In the genomic region with DNA sequence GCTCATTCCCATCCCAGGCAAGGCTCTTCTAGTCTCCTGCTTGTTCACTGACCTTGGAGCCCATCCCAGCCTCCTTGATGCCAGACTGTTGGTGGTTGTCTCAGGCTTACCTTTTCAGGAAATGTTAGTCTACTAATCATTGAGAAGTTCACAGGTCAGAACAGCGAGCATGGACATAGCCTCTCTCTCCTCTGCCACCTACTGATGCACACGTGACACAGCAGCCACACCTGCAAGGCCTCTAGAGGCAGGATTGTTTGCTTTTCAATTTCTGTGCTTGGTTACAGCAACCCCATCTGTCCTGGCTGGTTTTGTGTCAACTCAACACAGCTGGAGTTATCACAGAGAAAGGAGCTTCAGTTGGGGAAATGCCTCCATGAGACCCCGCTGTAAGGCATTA, we compare ENCODE assay signal across 24 mouse cellular contexts. TPM values are rescaled to one million over a fixed set of nuclear protein-coding genes. Genes with fewer than 3 reads are reported as not detected.
DNase-seq lines count a peak whose midpoint lies in the region; ATAC-seq and TF ChIP-seq lines count a peak whose summit lies in the region.
"Had no signal": no experiment of that assay in that cellular context is flagged by ENCODE, and none has a peak within 500 bp of the region (broad histone marks: within the 10 kb centered on the region; RNA-seq: fewer than 3 reads in every experiment).

No protein-coding gene starts in this region.

- H3K4me3 ChIP-seq in kidney, postnatal 0 days (replicated peaks; ENCODE audit: low read depth, low read length): no peak overlapping the region
- H3K4me3 ChIP-seq in ES-Bruce4 (ENCODE audit: low read depth, low read length): no peak overlapping the region
- no peak overlapping the region for H3K4me3 ChIP-seq in intestine, postnatal 0 days (ENCODE audit: low read depth, low read length)
- no peak overlapping the region for H3K4me3 ChIP-seq in forebrain, embryonic 16.5 days (replicated peaks; ENCODE audit: low read length)
- H3K4me3 ChIP-seq: forebrain, embryonic 10.5 days; heart, embryonic 15.5 days; left cerebral cortex, adult 2 months; limb, embryonic 15.5 days; midbrain, embryonic 12.5 days had no signal

- no peak overlapping the region for H3K9ac ChIP-seq in kidney, postnatal 0 days (ENCODE audit: low read depth, low read length)
- H3K9ac ChIP-seq in ES-Bruce4 (ENCODE audit: low read depth, poor library complexity, severe bottlenecking): no peak overlapping the region
- H3K9ac ChIP-seq in intestine, postnatal 0 days (ENCODE audit: low read depth, low read length): no peak overlapping the region
- no peak overlapping the region for H3K9ac ChIP-seq in forebrain, embryonic 16.5 days (replicated peaks; ENCODE audit: low read depth, low read length)
- H3K9ac ChIP-seq: forebrain, postnatal 0 days; heart, embryonic 15.5 days; limb, embryonic 15.5 days; midbrain, embryonic 12.5 days had no signal

- no peaks in the 10 kb centered on the region for H3K4me1 ChIP-seq in kidney, postnatal 0 days (replicated peaks; ENCODE audit: insufficient read depth, low read length)
- no peaks in the 10 kb centered on the region for H3K4me1 ChIP-seq in ES-Bruce4 (ENCODE audit: control insufficient read depth, insufficient read depth, low read length)
- H3K4me1 ChIP-seq in intestine, postnatal 0 days (replicated peaks; ENCODE audit: control insufficient read depth, insufficient read depth, low read length): no peaks in the 10 kb centered on the region
- H3K4me1 ChIP-seq in forebrain, embryonic 16.5 days (replicated peaks; ENCODE audit: control insufficient read depth, insufficient read depth, low read length): no peaks in the 10 kb centered on the region
- H3K4me1 ChIP-seq: heart, embryonic 15.5 days; limb, embryonic 15.5 days had no signal

- H3K4me2 ChIP-seq in kidney, postnatal 0 days (ENCODE audit: low read length): no peak overlapping the region
- H3K4me2 ChIP-seq in intestine, postnatal 0 days (replicated peaks; ENCODE audit: low read depth): no peak overlapping the region
- H3K4me2 ChIP-seq in forebrain, embryonic 16.5 days (ENCODE audit: low read length): no peak overlapping the region
- H3K4me2 ChIP-seq: heart, embryonic 15.5 days; limb, embryonic 15.5 days; midbrain, embryonic 12.5 days had no signal

- 64% methylated on average over 3 of the region's 3 CpGs for WGBS in kidney, postnatal 0 days
- WGBS in intestine, postnatal 0 days: 41% methylated on average over 3 of the region's 3 CpGs
- 71% methylated on average over 3 of the region's 3 CpGs for WGBS in forebrain, embryonic 16.5 days

- intact Hi-C loops in left cerebral cortex, postnatal 4 days (cut with DNase I): no loop called here

- no peaks in the 10 kb centered on the region for H3K36me3 ChIP-seq in kidney, postnatal 0 days (ENCODE audit: insufficient read depth, low read length)
- H3K36me3 ChIP-seq in ES-Bruce4 (ENCODE audit: control insufficient read depth, insufficient read depth, low read length, poor library complexity, severe bottlenecking): no peaks in the 10 kb centered on the region
- no peaks in the 10 kb centered on the region for H3K36me3 ChIP-seq in intestine, postnatal 0 days (ENCODE audit: control insufficient read depth, insufficient read depth)
- H3K36me3 ChIP-seq in forebrain, embryonic 16.5 days (ENCODE audit: control insufficient read depth, insufficient read depth): no peaks in the 10 kb centered on the region
- H3K36me3 ChIP-seq: forebrain, embryonic 10.5 days; heart, embryonic 15.5 days; limb, embryonic 15.5 days; midbrain, embryonic 12.5 days had no signal

- no peaks in the 10 kb centered on the region for H3K9me3 ChIP-seq in kidney, postnatal 0 days (replicated peaks; ENCODE audit: low read length)
- no peaks in the 10 kb centered on the region for H3K9me3 ChIP-seq in ES-Bruce4 (replicated peaks; ENCODE audit: control insufficient read depth, insufficient read depth, low read length, poor library complexity, severe bottlenecking)
- no peaks in the 10 kb centered on the region for H3K9me3 ChIP-seq in intestine, postnatal 0 days (ENCODE audit: control insufficient read depth)
- no peaks in the 10 kb centered on the region for H3K9me3 ChIP-seq in forebrain, embryonic 16.5 days (ENCODE audit: control insufficient read depth, low read length)
- H3K9me3 ChIP-seq: forebrain, embryonic 10.5 days; heart, embryonic 15.5 days; limb, embryonic 15.5 days; midbrain, embryonic 12.5 days had no signal

- no peak for ATAC-seq in kidney, postnatal 0 days (replicated peaks; ENCODE audit: low FRiP score, low read depth)
- peak; percentile 83 for ATAC-seq in intestine, postnatal 0 days
- no peak for ATAC-seq in forebrain, embryonic 16.5 days
- ATAC-seq: forebrain, postnatal 0 days had no signal

- TF ChIP-seq POLR2A in ES-Bruce4 (IDR thresholded peaks at IDR 0.05; ENCODE audit: insufficient read depth, low read length): no peak

- no peak overlapping the region for H3K27ac ChIP-seq in kidney, postnatal 0 days
- H3K27ac ChIP-seq in ES-Bruce4 (ENCODE audit: insufficient read depth, low read length): no peak overlapping the region
- no peak overlapping the region for H3K27ac ChIP-seq in intestine, postnatal 0 days (ENCODE audit: low read depth, low read length)
- no peak overlapping the region for H3K27ac ChIP-seq in forebrain, embryonic 16.5 days (ENCODE audit: low read length)
- H3K27ac ChIP-seq: heart, embryonic 15.5 days; left cerebral cortex, adult 2 months; limb, embryonic 15.5 days; midbrain, embryonic 12.5 days had no signal

- no peak for TF ChIP-seq EP300 in ES-Bruce4 (IDR thresholded peaks at IDR 0.05; ENCODE audit: insufficient read depth, low read depth, low read length)

- H3K27me3 ChIP-seq in kidney, postnatal 0 days (ENCODE audit: insufficient read depth, low read length): no peaks in the 10 kb centered on the region
- H3K27me3 ChIP-seq in ES-Bruce4 (ENCODE audit: control insufficient read depth, insufficient read depth, low read length, poor library complexity, severe bottlenecking): no peaks in the 10 kb centered on the region
- H3K27me3 ChIP-seq in intestine, postnatal 0 days (replicated peaks; ENCODE audit: control insufficient read depth, insufficient read depth, low read length): no peaks in the 10 kb centered on the region
- no peaks in the 10 kb centered on the region for H3K27me3 ChIP-seq in forebrain, embryonic 16.5 days (replicated peaks; ENCODE audit: control insufficient read depth, insufficient read depth, low read length)
- H3K27me3 ChIP-seq: heart, embryonic 15.5 days; limb, embryonic 15.5 days; midbrain, embryonic 12.5 days had no signal

- no peak for DNase-seq in kidney, postnatal 0 days (ENCODE audit: low spot score)
- DNase-seq in kidney, postnatal 10 days: no peak
- DNase-seq in A20 (ENCODE audit: low read depth, low spot score): peak; percentile 11
- DNase-seq in left cerebral cortex, postnatal 4 days: no peak
- no peak for DNase-seq in testis, postnatal 14 days (ENCODE audit: low spot score)
- DNase-seq: B cell, adult 2 months; cerebellum, adult 11-12 months; cerebellum, postnatal 10 days; forebrain, postnatal 0 days; kidney, adult 8-10 months; kidney, postnatal 36 days; layer of hippocampus, adult 9-11 months; lung, postnatal 14 days; spleen, adult 18-20 months had no signal

- peak; percentile 46; the same call in 1 of the 2 replicates for TF ChIP-seq CTCF in kidney, postnatal 0 days (IDR thresholded peaks at IDR 0.05; ENCODE audit: low read depth)
- peak; percentile 26 for TF ChIP-seq CTCF in ES-Bruce4 (IDR thresholded peaks at IDR 0.05; ENCODE audit: low read depth, low read length)
- peak; percentile 70 for TF ChIP-seq CTCF in intestine, postnatal 0 days (IDR thresholded peaks at IDR 0.05; ENCODE audit: low read depth)

RNA-seq across cellular contexts. Expression of a gene that starts 52.1 kb away (rescaled TPM):
- 24.3 and 25.0 TPM in 2 replicates for polyA plus RNA-seq in kidney, postnatal 0 days (2015; fragmentation: Nextera tagmentation; extraction: Ambion mirVana)
- 0.49 and 1.2 TPM in 2 replicates for polyA plus RNA-seq in ES-Bruce4 (2011; ENCODE audit: insufficient read depth, insufficient read length, low read depth, missing spikeins)
- polyA plus RNA-seq in intestine, postnatal 0 days (2015; fragmentation: Nextera tagmentation; extraction: Ambion mirVana): 2.7 and 3.8 TPM in 2 replicates
- 4.1 and 5.4 TPM in 2 replicates for polyA plus RNA-seq in forebrain, embryonic 16.5 days (2015; fragmentation: Nextera tagmentation; extraction: Ambion mirVana)
- total RNA-seq in left cerebral cortex, postnatal 4 days (2021): 1 to 10 TPM; 9.5 to 9.9 TPM
- total RNA-seq: hematopoietic stem cell, adult 5-6 weeks; megakaryocyte, adult 5-6 weeks had no signal
